Mouse (Mus musculus) cerebellum, postnatal 25 days (tissue): ENCODE data around the gene Ap4m1.
"Not testable (repeated sequence)": the region's sequence is repeated elsewhere in the genome, so short reads cannot be mapped to it uniquely, and the experiment has no call there.

Experiments
- DNase-seq, 2 experiments: peaks; one replicate each; pipeline ENCODE4 v3.0.0; 2021; ENCODE audit warnings: mixed read lengths in 2 of 2

The Ap4m1 gene

GRCm38 (mm10) chr5:138195463-138195862 lies 23.7 kb downstream of the Ap4m1 start:
- no peak for DNase-seq

- DNase-seq, result peak in 1 of 2 experiments; percentile 38
These were observed 27.8 kb downstream of the Ap4m1 start for GRCm38 (mm10) chr5:138199576-138199975.

- peak in 1 of 2 experiments; percentile 44 for DNase-seq
These were observed 30.3 kb downstream of the Ap4m1 start for GRCm38 (mm10) chr5:138202086-138202485.

DNA sequence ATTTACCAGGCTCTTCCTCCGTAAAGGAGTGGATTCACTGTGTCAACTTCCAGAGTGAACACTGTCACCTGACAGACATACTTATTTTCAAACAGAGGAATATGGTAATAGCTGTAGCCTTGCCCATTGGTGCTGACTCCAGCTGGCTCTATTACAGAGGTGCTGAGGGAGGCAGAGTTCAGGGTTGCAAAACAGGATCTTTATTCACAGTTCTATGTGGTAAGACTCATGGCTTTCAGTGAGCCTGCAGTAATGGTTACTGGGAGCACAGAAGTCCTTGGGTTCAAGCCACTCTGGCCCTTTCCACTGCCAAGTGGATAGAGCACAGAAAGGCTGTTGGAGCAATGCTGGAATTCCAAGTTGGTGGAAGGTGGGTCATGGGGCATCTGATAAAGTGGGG lies 35.5 kb downstream of the Ap4m1 start:
- DNase-seq, result no peak

DNA sequence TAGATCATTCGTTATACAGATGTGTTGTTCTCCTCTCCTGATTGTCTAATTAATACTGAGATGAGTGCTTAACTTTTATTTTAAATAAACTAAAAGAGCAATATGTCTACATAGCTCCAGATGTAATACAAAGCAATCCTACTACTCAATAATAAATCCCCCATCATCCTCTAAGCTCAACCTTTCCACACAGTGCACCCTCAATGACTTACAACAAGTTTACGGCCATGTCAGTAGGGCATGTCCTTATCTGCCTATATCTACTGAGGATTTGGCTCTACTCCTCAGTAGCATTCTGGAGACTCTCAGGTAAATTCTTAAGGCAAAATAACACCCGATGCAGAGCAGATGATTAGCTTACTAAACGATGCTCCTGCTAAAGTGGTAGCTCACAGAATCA lies 36.1 kb downstream of the Ap4m1 start:
- DNase-seq, result no peak

DNA sequence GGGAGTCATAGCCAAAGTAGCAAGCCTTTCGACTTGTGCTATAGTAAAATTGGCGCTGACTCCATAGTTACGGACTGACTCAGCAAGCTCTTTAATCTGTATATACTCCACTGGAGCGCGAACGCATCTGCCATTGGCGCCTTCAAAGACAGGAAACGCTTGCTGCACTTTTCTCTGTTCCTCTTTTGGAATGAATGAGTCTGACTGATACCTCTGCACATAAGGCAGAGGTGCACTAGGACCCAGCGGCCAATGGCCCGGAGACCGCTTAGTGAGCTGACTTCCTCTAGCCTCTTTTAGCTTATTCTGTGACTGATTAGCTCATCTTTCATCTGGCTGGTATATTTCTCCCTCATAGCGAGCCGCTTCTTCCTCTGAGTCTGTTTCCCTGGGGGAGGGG lies 44.8 kb downstream of the Ap4m1 start:
- DNase-seq, result not testable (repeated sequence)

GRCm38 (mm10) chr5:138219864-138220263 lies 48.1 kb downstream of the Ap4m1 start:
- no peak for DNase-seq

- peak; percentile 81 to 90 for DNase-seq
These were observed 50.3 kb downstream of the Ap4m1 start for GRCm38 (mm10) chr5:138222111-138222510.

DNA sequence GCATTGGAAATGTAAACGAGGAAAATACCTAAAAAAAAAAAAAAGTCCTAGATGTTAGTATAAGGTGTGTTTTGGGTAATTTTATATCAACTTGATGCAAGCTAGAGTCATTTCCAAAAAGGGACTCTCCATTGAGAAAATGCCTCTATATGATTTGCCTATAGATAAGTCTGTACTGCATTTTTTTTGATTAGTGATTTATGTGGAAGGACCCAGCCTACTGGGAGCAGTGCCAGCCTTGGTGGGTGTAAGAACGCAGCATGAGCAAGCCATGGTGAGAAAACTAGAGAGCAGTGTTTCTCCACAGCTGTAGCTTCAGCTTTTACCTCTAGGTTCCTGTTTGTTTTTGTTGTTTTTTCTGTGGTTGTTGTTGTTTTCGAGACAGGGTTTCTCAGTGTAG lies 51.5 kb downstream of the Ap4m1 start:
- no peak for DNase-seq

- DNase-seq, result no peak
These were observed 53.9 kb downstream of the Ap4m1 start, which contains the start of gene Nxpe5 for GRCm38 (mm10) chr5:138225700-138226099. TSS of gene Nxpe5 (plus strand) at chr5:138225898.

- no peak for DNase-seq
These were observed 54.7 kb downstream of the Ap4m1 start for GRCm38 (mm10) chr5:138226491-138226890.

- DNase-seq, result no peak
These were observed 55.6 kb downstream of the Ap4m1 start for GRCm38 (mm10) chr5:138227367-138227766.

GRCm38 (mm10) chr5:138228026-138228425 lies 56.2 kb downstream of the Ap4m1 start:
- DNase-seq, result peak; percentile 11 to 46

- no peak for DNase-seq
These were observed 57.7 kb downstream of the Ap4m1 start for GRCm38 (mm10) chr5:138229511-138229910.
